Mouse (Mus musculus) mouse trophoblast stem cell (cell line): ENCODE results near the gene Irf7.

ENCODE experiments used
- in situ Hi-C, 2 experiments: fragments of 300-500 bp; cut with MseI, MboI; formaldehyde crosslinking; loops; 2 replicates in 1 of 2; 3 replicates in 1 of 2; pipeline ENCODE4 v1.15.1; 2025

Gene Irf7

GRCm38 (mm10) chr7:141221249-141222125, 44.8 kb downstream of the Irf7 start:
- in situ Hi-C loops = no loop called here

GRCm38 (mm10) chr7:141220377-141220776, 45.9 kb downstream of the Irf7 start:
- in situ Hi-C loops = no loop called here

- in situ Hi-C loops = no loop called here
These were observed 46.7 kb downstream of the Irf7 start for GRCm38 (mm10) chr7:141219558-141220099.

GRCm38 (mm10) chr7:141218557-141219133, 47.6 kb downstream of the Irf7 start:
- in situ Hi-C loops = no loop called here

- in situ Hi-C loops = no loop called here
These were observed 48.1 kb downstream of the Irf7 start for GRCm38 (mm10) chr7:141218141-141218540.

- in situ Hi-C loops = no loop called here
These were observed 48.8 kb downstream of the Irf7 start for GRCm38 (mm10) chr7:141217343-141218013.

- in situ Hi-C loops = no loop called here
These were observed 49.4 kb downstream of the Irf7 start for GRCm38 (mm10) chr7:141216894-141217293.

GRCm38 (mm10) chr7:141215880-141216733, 50.2 kb downstream of the Irf7 start:
- in situ Hi-C loops = no loop called here

- in situ Hi-C loops = no loop called here
These were observed 51.0 kb downstream of the Irf7 start, which contains the start of gene Rassf7 for GRCm38 (mm10) chr7:141215101-141215879. Gene Rassf7, plus strand, starts transcription at chr7:141215860.

GRCm38 (mm10) chr7:141214310-141214709, 52.0 kb downstream of the Irf7 start:
- in situ Hi-C loops = no loop called here

- in situ Hi-C loops = no loop called here
These were observed 52.6 kb downstream of the Irf7 start, which contains the start of gene Lmntd2 for GRCm38 (mm10) chr7:141213605-141214235. Gene Lmntd2, minus strand, starts transcription at chr7:141214080.

- in situ Hi-C loops = no loop called here
These were observed 53.1 kb downstream of the Irf7 start for GRCm38 (mm10) chr7:141213133-141213532.
